Mouse (Mus musculus) lung, embryonic 16.5 days (tissue): Measurements from ENCODE around the gene Flad1. TPM values are rescaled to one million over a fixed set of nuclear protein-coding genes. Genes with fewer than 3 reads are reported as not detected.

Source experiments
- ATAC-seq: fragments of 200-750 bp; cut with Nextera tagmentation; 2 replicates; pipeline ENCODE4 v1.8.0; 2017; ENCODE audit warnings: low read depth, mild to moderate bottlenecking, moderate library complexity
- H3K27ac ChIP-seq: fragments of 300-500 bp; sonication (generic); 2 replicates; pipeline ENCODE4 v1.5.1; 2014; ENCODE audit warnings: mild to moderate bottlenecking, control low read depth, low read length
- H3K27me3 ChIP-seq: fragments of 300-500 bp; sonication (generic); 2 replicates; pipeline ENCODE4 v1.6.1; 2014; ENCODE audit warnings: low read depth, low read length, mixed read lengths; ENCODE audit not compliant: control insufficient read depth, insufficient read depth
- H3K36me3 ChIP-seq: fragments of 300-500 bp; sonication (generic); 2 replicates; pipeline ENCODE4 v1.6.1; 2014; ENCODE audit warnings: low read length; ENCODE audit not compliant: control insufficient read depth, insufficient read depth
- H3K4me1 ChIP-seq: fragments of 300-500 bp; sonication (generic); replicated peaks from 2 replicates; pipeline ENCODE4 v1.6.1; 2014; ENCODE audit warnings: low read length, mixed read lengths; ENCODE audit not compliant: control insufficient read depth, insufficient read depth
- H3K4me2 ChIP-seq: fragments of 300-500 bp; sonication (generic); 2 replicates; pipeline ENCODE4 v1.6.1; 2014; ENCODE audit warnings: low read depth, low read length, control low read depth
- H3K4me3 ChIP-seq: fragments of 300-500 bp; sonication (generic); 2 replicates; pipeline ENCODE4 v1.5.1; 2014; ENCODE audit warnings: mild to moderate bottlenecking, low read length, control low read depth
- H3K9ac ChIP-seq: fragments of 300-500 bp; sonication (generic); 2 replicates; pipeline ENCODE4 v1.6.1; 2014; ENCODE audit warnings: low read length, control low read depth
- H3K9me3 ChIP-seq: fragments of 300-500 bp; sonication (generic); 2 replicates; pipeline ENCODE4 v1.6.1; 2016; ENCODE audit warnings: low read length; ENCODE audit not compliant: control insufficient read depth
- WGBS: fragments of 180-500 bp; shearing (Covaris S2); extraction: QIAGEN DNeasy Blood & Tissue Kit; methylation state at CpG from one replicate; pipeline ENCODE4 v1.1.7; 2014; 5-methylcytosine and 5-hydroxymethylcytosine counted together
- polyA plus RNA-seq: library from polyadenylated mRNA; unstranded; fragments of >200 nt; fragmentation: Nextera tagmentation; extraction: Ambion mirVana; gene quantifications from 2 replicates; pipeline ENCODE4 v1.2.1, GENCODE M21; 2015

Flad1 gene
- polyA plus RNA-seq, 1 experiment from 2014 or later = 24.0 TPM

GRCm38 (mm10) chr3:89381233-89381632, 30.4 kb downstream of the Flad1 start:
- 65% methylated on average over 11 of the region's 11 CpGs for WGBS
- H3K36me3 ChIP-seq = peaks cover 13% of the 10 kb centered on the region
- H3K9ac ChIP-seq = no peak overlapping the region
- H3K4me3 ChIP-seq = no peak overlapping the region
- H3K4me1 ChIP-seq = peaks cover 35% of the 10 kb centered on the region
- no peak overlapping the region for H3K27ac ChIP-seq
- no peak overlapping the region for H3K4me2 ChIP-seq
- H3K27me3 ChIP-seq = no peaks in the 10 kb centered on the region
- no peak for ATAC-seq
- H3K9me3 ChIP-seq = no peaks in the 10 kb centered on the region

GRCm38 (mm10) chr3:89380711-89381110, 31.0 kb downstream of the Flad1 start:
- Histone ChIP-seq H3K27me3 (no peaks in the 10 kb centered on the region), H3K36me3 (peaks cover 13% of the 10 kb centered on the region), H3K4me3 (no peak overlapping the region), H3K9ac (no peak overlapping the region), H3K27ac (no peak overlapping the region), H3K4me1 (peaks cover 32% of the 10 kb centered on the region), H3K4me2 (no peak overlapping the region), H3K9me3 (no peaks in the 10 kb centered on the region)
- WGBS = 88% methylated on average over 18 of the region's 18 CpGs
- ATAC-seq = no peak

- Histone ChIP-seq H3K9ac (no peak overlapping the region), H3K9me3 (no peaks in the 10 kb centered on the region), H3K36me3 (peaks cover 13% of the 10 kb centered on the region), H3K4me1 (peaks cover 28% of the 10 kb centered on the region), H3K27me3 (no peaks in the 10 kb centered on the region), H3K4me2 (no peak overlapping the region), H3K27ac (no peak overlapping the region), H3K4me3 (no peak overlapping the region)
- 91% methylated on average over 14 of the region's 14 CpGs for WGBS
- no peak for ATAC-seq
Measured at GRCm38 (mm10) chr3:89380291-89380690, 31.4 kb downstream of the Flad1 start.

- Histone ChIP-seq H3K9ac (no peak overlapping the region; the same call in 1 of the 2 replicates), H3K9me3 (no peaks in the 10 kb centered on the region), H3K4me3 (no peak overlapping the region), H3K27ac (no peak overlapping the region), H3K4me1 (peaks cover 21% of the 10 kb centered on the region), H3K4me2 (peak overlapping the region; percentile 82; the same call in 1 of the 2 replicates), H3K36me3 (peaks cover 13% of the 10 kb centered on the region), H3K27me3 (no peaks in the 10 kb centered on the region)
- ATAC-seq = no peak
- WGBS = 84% methylated on average over 31 of the region's 31 CpGs
Measured at GRCm38 (mm10) chr3:89379388-89380131, 32.1 kb downstream of the Flad1 start.

- 1% methylated on average over 25 of the region's 29 CpGs for WGBS
- peaks cover 13% of the 10 kb centered on the region for H3K36me3 ChIP-seq
- peak overlapping the region; percentile 78 for H3K9ac ChIP-seq
- no peaks in the 10 kb centered on the region for H3K27me3 ChIP-seq
- H3K4me3 ChIP-seq = peak overlapping the region; percentile 64
- no peaks in the 10 kb centered on the region for H3K9me3 ChIP-seq
- H3K4me1 ChIP-seq = peaks cover 17% of the 10 kb centered on the region
- peak overlapping the region; percentile 82 for H3K4me2 ChIP-seq
- peak overlapping the region; percentile 41 for H3K27ac ChIP-seq
- ATAC-seq = peak; percentile 95
Measured at GRCm38 (mm10) chr3:89378394-89379067, 33.1 kb downstream of the Flad1 start.

- ATAC-seq = 0 out of 2 replicates have a peak, but pooled peaks have one; percentile 4
- H3K4me3 ChIP-seq = peak overlapping the region; percentile 64; the same call in 1 of the 2 replicates
- peak overlapping the region; percentile 78 for H3K9ac ChIP-seq
- H3K4me1 ChIP-seq = peaks cover 17% of the 10 kb centered on the region
- peak overlapping the region; percentile 41; the same call in 1 of the 2 replicates for H3K27ac ChIP-seq
- no peaks in the 10 kb centered on the region for H3K27me3 ChIP-seq
- no peaks in the 10 kb centered on the region for H3K9me3 ChIP-seq
- WGBS = 61% methylated on average over 4 of the region's 4 CpGs
- H3K4me2 ChIP-seq = peak overlapping the region; percentile 82; the same call in 1 of the 2 replicates
- H3K36me3 ChIP-seq = peaks cover 13% of the 10 kb centered on the region
Measured at GRCm38 (mm10) chr3:89377831-89378230, 33.8 kb downstream of the Flad1 start.

GRCm38 (mm10) chr3:89373581-89374231, 38.0 kb downstream of the Flad1 start:
- 25% methylated on average over 5 of the region's 5 CpGs for WGBS
- Histone ChIP-seq H3K9me3 (no peaks in the 10 kb centered on the region), H3K27me3 (no peaks in the 10 kb centered on the region), H3K27ac (no peak overlapping the region), H3K36me3 (no peaks in the 10 kb centered on the region), H3K9ac (no peak overlapping the region), H3K4me3 (no peak overlapping the region), H3K4me1 (peaks cover 11% of the 10 kb centered on the region), H3K4me2 (no peak overlapping the region)
- no peak for ATAC-seq

GRCm38 (mm10) chr3:89367338-89367737, 44.3 kb downstream of the Flad1 start:
- Histone ChIP-seq H3K4me1 (no peaks in the 10 kb centered on the region), H3K9me3 (no peaks in the 10 kb centered on the region), H3K4me2 (no peak overlapping the region), H3K27ac (no peak overlapping the region), H3K9ac (no peak overlapping the region), H3K36me3 (no peaks in the 10 kb centered on the region), H3K4me3 (no peak overlapping the region), H3K27me3 (no peaks in the 10 kb centered on the region)
- 56% methylated on average over 11 of the region's 11 CpGs for WGBS
- no peak for ATAC-seq
